Mouse (Mus musculus): ENCODE measurements around the gene Rad18. TPM values are rescaled to one million over a fixed set of nuclear protein-coding genes. Genes with fewer than 3 reads are reported as not detected.
"Not testable (repeated sequence)": the region's sequence is repeated elsewhere in the genome, so short reads cannot be mapped to it uniquely, and the experiment has no call there.

The Rad18 gene
- polyA plus RNA-seq, 1 experiment from 2014 or later: 41.8 TPM

GRCm38 (mm10) chr6:112720409-112721080, 24.1 kb upstream of the Rad18 start:
- Histone ChIP-seq H3K27me3 (no peaks in the 10 kb centered on the region), H3K4me3 (no peak overlapping the region), H3K4me2 (replicated peaks) (no peak overlapping the region), H3K4me1 (no peaks in the 10 kb centered on the region), H3K9ac (no peak overlapping the region), H3K9me3 (no peaks in the 10 kb centered on the region), H3K36me3 (peaks cover 6% of the 10 kb centered on the region), H3K27ac (no peak overlapping the region)
- ATAC-seq (ENCODE audit: low FRiP score, low read depth): no peak
- 91% methylated on average over 5 of the region's 5 CpGs for WGBS

GRCm38 (mm10) chr6:112719983-112720382, 23.5 kb upstream of the Rad18 start:
- Histone ChIP-seq H3K27ac (no peak overlapping the region), H3K4me3 (no peak overlapping the region), H3K27me3 (no peaks in the 10 kb centered on the region), H3K9ac (no peak overlapping the region), H3K36me3 (peaks cover 6% of the 10 kb centered on the region), H3K9me3 (no peaks in the 10 kb centered on the region), H3K4me1 (no peaks in the 10 kb centered on the region), H3K4me2 (replicated peaks) (no peak overlapping the region)
- no peak for ATAC-seq (ENCODE audit: low FRiP score, low read depth)
- WGBS: 100% methylated on average over 1 of the region's 1 CpGs

GRCm38 (mm10) chr6:112717168-112717567, 20.7 kb upstream of the Rad18 start:
- Histone ChIP-seq H3K4me3 (no peak overlapping the region), H3K36me3 (no peaks in the 10 kb centered on the region), H3K27me3 (no peaks in the 10 kb centered on the region), H3K9me3 (no peaks in the 10 kb centered on the region), H3K27ac (no peak overlapping the region), H3K4me2 (replicated peaks) (no peak overlapping the region), H3K4me1 (no peaks in the 10 kb centered on the region), H3K9ac (no peak overlapping the region)
- WGBS: 53% methylated on average over 5 of the region's 5 CpGs
- no peak for ATAC-seq (ENCODE audit: low FRiP score, low read depth)

- H3K27me3 ChIP-seq: no peaks in the 10 kb centered on the region
- no peak for ATAC-seq (ENCODE audit: low FRiP score, low read depth)
- H3K36me3 ChIP-seq: no peaks in the 10 kb centered on the region
- no peak overlapping the region for H3K4me3 ChIP-seq
- no peak overlapping the region for H3K27ac ChIP-seq
- no peak overlapping the region for H3K9ac ChIP-seq
- H3K4me2 ChIP-seq (replicated peaks): no peak overlapping the region
- no peaks in the 10 kb centered on the region for H3K4me1 ChIP-seq
- 86% methylated on average over 3 of the region's 3 CpGs for WGBS
- no peaks in the 10 kb centered on the region for H3K9me3 ChIP-seq
Observed at GRCm38 (mm10) chr6:112713951-112714350, 17.5 kb upstream of the Rad18 start.

DNA sequence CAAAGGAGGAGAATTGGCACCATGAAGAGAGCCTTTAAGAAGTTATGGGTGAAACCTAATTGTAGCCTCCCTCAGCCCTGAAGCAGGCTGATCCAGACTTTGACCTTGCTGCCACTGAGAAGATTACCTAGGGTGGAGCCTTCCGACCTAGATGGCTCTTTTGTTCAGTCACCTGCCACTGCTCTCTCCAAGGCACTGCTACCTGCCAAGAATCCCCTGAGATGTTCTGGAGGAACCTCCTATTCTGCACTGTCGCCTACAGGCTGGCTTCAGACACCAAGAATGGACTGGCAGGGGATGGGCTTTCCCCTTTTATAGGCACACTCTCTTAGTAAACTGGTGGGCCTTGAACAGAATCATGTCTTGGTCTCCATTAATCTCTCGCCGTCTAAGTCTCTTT, 5.8 kb upstream of the Rad18 start:
- not testable (repeated sequence) for H3K9ac ChIP-seq; H3K36me3 ChIP-seq; H3K9me3 ChIP-seq; ATAC-seq (ENCODE audit: low FRiP score, low read depth); H3K27ac ChIP-seq; H3K4me2 ChIP-seq (replicated peaks); H3K4me3 ChIP-seq; H3K27me3 ChIP-seq; H3K4me1 ChIP-seq
- 84% methylated on average over 4 of the region's 4 CpGs for WGBS

GRCm38 (mm10) chr6:112700392-112700791, 3.9 kb upstream of the Rad18 start:
- no peaks in the 10 kb centered on the region for H3K36me3 ChIP-seq
- no peak overlapping the region for H3K4me2 ChIP-seq (replicated peaks)
- no peak overlapping the region for H3K9ac ChIP-seq
- no peak overlapping the region for H3K4me3 ChIP-seq
- WGBS: 0% methylated on average over 1 of the region's 1 CpGs
- peaks cover 10% of the 10 kb centered on the region for H3K27me3 ChIP-seq
- no peak overlapping the region for H3K27ac ChIP-seq
- peaks cover 7% of the 10 kb centered on the region for H3K4me1 ChIP-seq
- H3K9me3 ChIP-seq: no peaks in the 10 kb centered on the region
- ATAC-seq (ENCODE audit: low FRiP score, low read depth): no peak

GRCm38 (mm10) chr6:112699115-112699514, 2.6 kb upstream of the Rad18 start:
- no peak overlapping the region for H3K4me3 ChIP-seq
- peaks cover 10% of the 10 kb centered on the region for H3K27me3 ChIP-seq
- no peak overlapping the region for H3K9ac ChIP-seq
- no peak overlapping the region for H3K27ac ChIP-seq
- WGBS: 58% methylated on average over 1 of the region's 1 CpGs
- no peak for ATAC-seq (ENCODE audit: low FRiP score, low read depth)
- no peaks in the 10 kb centered on the region for H3K36me3 ChIP-seq
- H3K4me1 ChIP-seq: peaks cover 11% of the 10 kb centered on the region
- H3K9me3 ChIP-seq: no peaks in the 10 kb centered on the region
- H3K4me2 ChIP-seq (replicated peaks): no peak overlapping the region

- 0 out of 2 replicates have a peak overlapping the region, but pooled peaks have one; percentile 80 for H3K4me2 ChIP-seq (replicated peaks)
- no peaks in the 10 kb centered on the region for H3K9me3 ChIP-seq
- no peak overlapping the region for H3K4me3 ChIP-seq
- 0 out of 2 replicates have a peak, but pooled peaks cover 9% of the 10 kb centered on the region for H3K36me3 ChIP-seq
- H3K9ac ChIP-seq: no peak overlapping the region
- peaks cover 11% of the 10 kb centered on the region for H3K4me1 ChIP-seq
- ATAC-seq (ENCODE audit: low FRiP score, low read depth): no peak
- no peak overlapping the region for H3K27ac ChIP-seq
- WGBS: 89% methylated on average over 5 of the region's 5 CpGs
- H3K27me3 ChIP-seq: peaks cover 10% of the 10 kb centered on the region
Observed at GRCm38 (mm10) chr6:112694492-112694891, 2.0 kb downstream of the Rad18 start.

DNA sequence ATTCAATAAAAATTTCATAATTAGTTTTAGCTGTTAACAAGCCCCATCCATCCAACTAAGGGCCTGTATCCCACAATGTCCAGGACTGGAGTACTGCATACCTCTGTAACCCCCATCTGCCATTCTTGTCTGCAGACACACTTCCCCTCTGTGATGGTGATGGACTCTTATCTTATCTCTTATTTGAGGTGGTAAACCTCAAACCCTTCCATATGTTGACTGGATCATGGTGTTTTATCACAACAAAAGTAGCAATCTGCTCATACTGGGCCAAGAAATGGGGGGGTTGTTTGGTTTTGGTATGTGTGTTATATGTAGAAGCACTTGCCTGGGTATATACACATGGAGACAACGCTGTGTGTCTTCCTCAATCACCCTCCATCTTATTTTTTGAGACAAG, 5.0 kb downstream of the Rad18 start:
- Histone ChIP-seq H3K4me3 (no peak overlapping the region), H3K27me3 (no peaks in the 10 kb centered on the region), H3K36me3 (0 out of 2 replicates have a peak, but pooled peaks cover 9% of the 10 kb centered on the region), H3K27ac (no peak overlapping the region), H3K4me1 (peaks cover 11% of the 10 kb centered on the region), H3K4me2 (replicated peaks) (no peak overlapping the region), H3K9ac (no peak overlapping the region), H3K9me3 (no peaks in the 10 kb centered on the region)
- 95% methylated on average over 1 of the region's 1 CpGs for WGBS
- ATAC-seq (ENCODE audit: low FRiP score, low read depth): no peak

DNA sequence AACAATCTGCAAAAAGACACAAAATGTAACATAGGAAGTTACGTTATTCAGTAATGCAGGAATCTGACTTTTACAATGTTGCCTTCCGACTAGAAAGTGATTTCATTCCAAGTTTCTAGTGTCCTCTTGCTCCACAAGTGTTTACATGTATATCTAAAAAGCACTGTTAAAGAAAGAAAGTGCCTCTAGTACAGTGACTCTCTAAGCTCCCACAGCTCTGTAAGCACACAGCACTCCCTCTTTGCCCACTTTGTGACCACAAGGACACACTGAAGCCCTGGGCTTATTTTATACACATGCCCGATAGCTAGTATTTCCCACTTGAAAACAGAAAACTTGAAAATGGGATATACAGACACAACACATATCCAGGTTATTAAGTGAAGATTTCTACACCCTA, 8.5 kb downstream of the Rad18 start:
- H3K27ac ChIP-seq: no peak overlapping the region
- 86% methylated on average over 3 of the region's 3 CpGs for WGBS
- H3K9ac ChIP-seq: no peak overlapping the region
- H3K4me3 ChIP-seq: no peak overlapping the region
- H3K4me1 ChIP-seq: no peaks in the 10 kb centered on the region
- peaks cover 14% of the 10 kb centered on the region; the same call in 1 of the 2 replicates for H3K36me3 ChIP-seq
- no peaks in the 10 kb centered on the region for H3K9me3 ChIP-seq
- no peaks in the 10 kb centered on the region for H3K27me3 ChIP-seq
- no peak for ATAC-seq (ENCODE audit: low FRiP score, low read depth)
- no peak overlapping the region for H3K4me2 ChIP-seq (replicated peaks)

- no peak overlapping the region for H3K9ac ChIP-seq
- no peaks in the 10 kb centered on the region for H3K27me3 ChIP-seq
- no peak for ATAC-seq (ENCODE audit: low FRiP score, low read depth)
- 79% methylated on average over 7 of the region's 7 CpGs for WGBS
- H3K4me2 ChIP-seq (replicated peaks): no peak overlapping the region
- peaks cover 17% of the 10 kb centered on the region for H3K36me3 ChIP-seq
- no peaks in the 10 kb centered on the region for H3K9me3 ChIP-seq
- no peak overlapping the region for H3K4me3 ChIP-seq
- no peak overlapping the region for H3K27ac ChIP-seq
- no peaks in the 10 kb centered on the region for H3K4me1 ChIP-seq
Observed at GRCm38 (mm10) chr6:112686485-112686884, 10.0 kb downstream of the Rad18 start.

GRCm38 (mm10) chr6:112684065-112684464, 12.4 kb downstream of the Rad18 start:
- Histone ChIP-seq H3K4me3 (no peak overlapping the region), H3K36me3 (peaks cover 24% of the 10 kb centered on the region), H3K9ac (no peak overlapping the region), H3K27me3 (no peaks in the 10 kb centered on the region), H3K4me1 (no peaks in the 10 kb centered on the region), H3K4me2 (replicated peaks) (no peak overlapping the region), H3K27ac (no peak overlapping the region), H3K9me3 (no peaks in the 10 kb centered on the region)
- 81% methylated on average over 2 of the region's 2 CpGs for WGBS
- no peak for ATAC-seq (ENCODE audit: low FRiP score, low read depth)

DNA sequence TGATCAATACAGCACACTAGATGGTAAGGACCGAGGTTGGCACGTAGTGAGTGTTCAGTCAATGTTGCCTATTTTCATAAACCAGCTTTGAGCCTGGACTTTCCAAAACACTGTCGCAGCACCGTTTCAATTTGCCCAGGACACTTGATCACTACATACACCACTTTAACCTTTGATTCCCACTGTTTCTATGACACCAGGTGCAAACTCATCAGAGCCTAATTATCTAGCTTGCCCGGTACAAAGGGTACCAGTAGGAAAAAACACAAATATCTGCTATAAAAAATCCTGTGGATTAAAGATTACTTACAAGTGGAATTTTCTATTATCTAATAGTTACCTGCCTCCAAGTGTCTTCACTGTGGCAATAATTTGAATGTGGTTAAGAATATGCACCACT, 64.4 kb downstream of the Rad18 start:
- no peaks in the 10 kb centered on the region for H3K4me1 ChIP-seq
- no peak for ATAC-seq (ENCODE audit: low FRiP score, low read depth)
- no peak overlapping the region for H3K4me2 ChIP-seq (replicated peaks)
- peaks cover 14% of the 10 kb centered on the region for H3K36me3 ChIP-seq
- H3K4me3 ChIP-seq: no peak overlapping the region
- no peak overlapping the region for H3K27ac ChIP-seq
- no peaks in the 10 kb centered on the region for H3K9me3 ChIP-seq
- H3K27me3 ChIP-seq: no peaks in the 10 kb centered on the region
- H3K9ac ChIP-seq: no peak overlapping the region
- 96% methylated on average over 5 of the region's 5 CpGs for WGBS

Measured in limb, embryonic 13.5 days (tissue).